8 mouse cellular contexts compared by ENCODE assay signal in genomic region chr16:30512375-30513049, GRCm38 (mm10). TPM values are rescaled to one million over a fixed set of nuclear protein-coding genes. Genes with fewer than 3 reads are reported as not detected.
DNase-seq lines count a peak whose midpoint lies in the region; ATAC-seq lines count a peak whose summit lies in the region.

No protein-coding gene starts in this region.

- peak; percentile 66 for DNase-seq in urinary bladder, postnatal 14 days (ENCODE audit: low spot score)
- no peak for DNase-seq in urinary bladder, postnatal 4 days (ENCODE audit: low spot score in 2 of 2)
- peak; percentile 45 for DNase-seq in embryonic facial prominence, embryonic 11.5 days (ENCODE audit: low spot score)
- DNase-seq in kidney, postnatal 10 days, result peak; percentile 77
- no peak for DNase-seq in thymus, postnatal 36 days

- H3K27ac ChIP-seq in embryonic facial prominence, embryonic 11.5 days (replicated peaks; ENCODE audit: low read depth, low read length), result no peak overlapping the region
- peak overlapping the region; percentile 60 for H3K27ac ChIP-seq in stomach, embryonic 16.5 days (ENCODE audit: low read length)

- H3K4me1 ChIP-seq in embryonic facial prominence, embryonic 11.5 days (ENCODE audit: control insufficient read depth, insufficient read depth, low read length), result no peaks in the 10 kb centered on the region
- peaks cover 19% of the 10 kb centered on the region for H3K4me1 ChIP-seq in stomach, embryonic 16.5 days (ENCODE audit: control insufficient read depth, insufficient read depth, low read length)

- H3K9ac ChIP-seq in embryonic facial prominence, embryonic 11.5 days (replicated peaks; ENCODE audit: low read length), result no peak overlapping the region
- H3K9ac ChIP-seq in stomach, embryonic 16.5 days (ENCODE audit: low read length), result no peak overlapping the region

- H3K4me2 ChIP-seq in embryonic facial prominence, embryonic 11.5 days (ENCODE audit: low read depth, low read length), result no peak overlapping the region
- H3K4me2 ChIP-seq in stomach, embryonic 16.5 days (ENCODE audit: low read depth, low read length), result no peak overlapping the region

- 50% methylated on average over 8 of the region's 8 CpGs for WGBS in embryonic facial prominence, embryonic 11.5 days
- WGBS in stomach, embryonic 16.5 days, result 26% methylated on average over 8 of the region's 8 CpGs

- ATAC-seq in embryonic facial prominence, embryonic 11.5 days (replicated peaks; ENCODE audit: insufficient number of reproducible peaks, low FRiP score, low TSS enrichment, low read depth), result no peak
- ATAC-seq in stomach, embryonic 16.5 days (ENCODE audit: insufficient read depth, low FRiP score), result peak; percentile 61
- no peak for ATAC-seq in megakaryocyte-erythroid progenitor cell, adult 5-6 weeks (replicated peaks; ENCODE audit: low FRiP score, low TSS enrichment, poor library complexity, severe bottlenecking)
- ATAC-seq in megakaryocyte progenitor cell, adult 5-6 weeks (replicated peaks; ENCODE audit: poor library complexity), result no peak

- no peaks in the 10 kb centered on the region for H3K9me3 ChIP-seq in embryonic facial prominence, embryonic 11.5 days (replicated peaks; ENCODE audit: control insufficient read depth, low read length)
- no peaks in the 10 kb centered on the region for H3K9me3 ChIP-seq in stomach, embryonic 16.5 days (replicated peaks; ENCODE audit: control insufficient read depth, low read length)

- no peak overlapping the region for H3K4me3 ChIP-seq in embryonic facial prominence, embryonic 11.5 days (ENCODE audit: low read depth, low read length)
- H3K4me3 ChIP-seq in stomach, embryonic 16.5 days (replicated peaks; ENCODE audit: low read length), result no peak overlapping the region

- H3K36me3 ChIP-seq in embryonic facial prominence, embryonic 11.5 days (replicated peaks; ENCODE audit: control insufficient read depth, insufficient read depth, low read depth, low read length), result no peaks in the 10 kb centered on the region
- no peaks in the 10 kb centered on the region for H3K36me3 ChIP-seq in stomach, embryonic 16.5 days (ENCODE audit: control insufficient read depth, insufficient read depth, low read length)

- H3K27me3 ChIP-seq in embryonic facial prominence, embryonic 11.5 days (ENCODE audit: control insufficient read depth, insufficient read depth, low read length), result no peaks in the 10 kb centered on the region
- H3K27me3 ChIP-seq in stomach, embryonic 16.5 days (ENCODE audit: control insufficient read depth, insufficient read depth, low read length), result no peaks in the 10 kb centered on the region

RNA-seq across cellular contexts. Expression of gene Tmem44, which starts 38.1 kb away (rescaled TPM):
- polyA plus RNA-seq in embryonic facial prominence, embryonic 11.5 days (2014; fragmentation: Nextera tagmentation; extraction: Ambion mirVana), result 24.3 and 24.7 TPM in 2 replicates
- 8.4 and 11.0 TPM in 2 replicates for polyA plus RNA-seq in stomach, embryonic 16.5 days (2015; fragmentation: Nextera tagmentation; extraction: Ambion mirVana)
- 0.25 TPM in 1 of 2 replicates, not detected in the other for total RNA-seq in megakaryocyte-erythroid progenitor cell, adult 5-6 weeks (2014; fragmentation: Nextera tagmentation)
- total RNA-seq in megakaryocyte-erythroid progenitor cell, adult 5-6 weeks (2017), result 0.14 and 0.30 TPM in 2 replicates
- total RNA-seq in megakaryocyte progenitor cell, adult 5-6 weeks (2015), result 0.27 TPM in 1 of 2 replicates, not detected in the other
- 0.12 and 0.51 TPM in 2 replicates for total RNA-seq in megakaryocyte progenitor cell, adult 5-6 weeks (2017)

Comparison
In these comparisons a context has a peak if more than half of its experiments do, and no peak if none do; other contexts are left out.
1. DNase-seq: peak in urinary bladder, postnatal 14 days (single experiment), embryonic facial prominence, embryonic 11.5 days (single experiment) and kidney, postnatal 10 days (single experiment); none in urinary bladder, postnatal 4 days (0 of 2) and thymus, postnatal 36 days (0 of 2).